Mouse (Mus musculus) yolk sac, embryonic 10.5 days (tissue): Measurements from ENCODE around the gene Ces1d.
"Not testable (repeated sequence)": the region's sequence is repeated elsewhere in the genome, so short reads cannot be mapped to it uniquely, and the experiment has no call there.

Experiments
- DNase-seq: peaks from one replicate; pipeline ENCODE4 v3.0.0-alpha.2; 2017; ENCODE audit warnings: low spot score

Ces1d gene

GRCm38 (mm10) chr8:93197685-93198525 lies at the start of gene Ces1d:
Ces1d (minus strand) TSS chr8:93197838.
- DNase-seq, result no peak

DNA sequence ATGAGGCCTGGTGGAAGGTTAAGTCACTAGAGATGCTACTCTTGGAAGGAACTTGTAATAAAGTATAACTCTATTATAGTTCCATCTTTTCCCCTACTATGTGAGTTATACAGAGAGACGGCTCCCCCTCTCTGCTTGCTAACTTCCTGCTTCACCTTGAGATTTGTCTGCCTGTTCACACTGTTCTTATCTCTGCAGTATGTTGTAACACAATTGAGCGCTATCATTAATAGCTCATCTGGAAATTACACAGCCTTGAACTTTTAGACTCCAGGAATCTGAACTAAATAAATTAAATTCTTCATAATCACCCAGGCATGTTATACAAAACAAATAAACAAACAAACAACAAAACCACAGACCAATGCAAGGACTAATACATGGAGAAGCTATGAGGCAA lies 48.4 kb upstream of the Ces1d start:
- no peak for DNase-seq

GRCm38 (mm10) chr8:93239884-93240283 lies 42.2 kb upstream of the Ces1d start:
- no peak for DNase-seq

DNA sequence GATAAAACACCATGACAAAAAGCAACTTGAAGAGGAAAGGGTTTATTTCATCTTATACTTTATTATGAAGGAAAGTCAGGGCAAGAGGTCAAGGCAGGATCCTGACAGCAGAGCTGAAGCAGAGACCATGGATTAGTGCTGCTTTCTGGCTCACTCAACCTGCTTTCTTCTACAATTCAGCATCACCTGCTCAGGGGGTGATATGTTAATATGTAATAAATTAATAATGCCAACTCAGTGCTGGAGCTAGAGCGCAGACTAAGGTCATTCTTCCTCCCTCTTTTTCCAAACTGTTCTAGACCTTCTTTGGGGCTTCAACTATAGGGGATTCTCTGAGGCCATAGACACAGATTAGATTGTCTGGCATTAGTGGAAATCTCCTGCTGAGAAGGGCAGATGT lies 38.0 kb upstream of the Ces1d start:
- no peak for DNase-seq

DNA sequence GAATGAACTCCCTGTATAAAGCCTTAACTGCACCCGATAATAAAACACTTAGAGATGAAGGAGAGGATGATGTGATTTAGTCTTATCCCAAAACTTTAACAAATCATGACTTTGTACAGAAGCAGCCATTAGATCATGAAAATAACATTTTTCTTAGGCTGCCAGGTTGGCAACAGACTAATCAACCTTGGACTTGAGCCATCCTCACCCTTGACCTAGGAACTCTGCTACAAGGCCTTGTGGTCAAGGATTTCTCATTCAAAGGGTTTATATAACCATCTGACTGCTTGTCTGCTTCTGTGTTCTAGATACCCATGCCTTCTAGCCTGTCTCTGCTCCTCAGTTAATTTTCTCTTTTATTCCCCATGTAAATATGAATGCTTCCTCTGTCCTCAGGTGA lies 37.1 kb upstream of the Ces1d start:
- DNase-seq, result no peak

DNA sequence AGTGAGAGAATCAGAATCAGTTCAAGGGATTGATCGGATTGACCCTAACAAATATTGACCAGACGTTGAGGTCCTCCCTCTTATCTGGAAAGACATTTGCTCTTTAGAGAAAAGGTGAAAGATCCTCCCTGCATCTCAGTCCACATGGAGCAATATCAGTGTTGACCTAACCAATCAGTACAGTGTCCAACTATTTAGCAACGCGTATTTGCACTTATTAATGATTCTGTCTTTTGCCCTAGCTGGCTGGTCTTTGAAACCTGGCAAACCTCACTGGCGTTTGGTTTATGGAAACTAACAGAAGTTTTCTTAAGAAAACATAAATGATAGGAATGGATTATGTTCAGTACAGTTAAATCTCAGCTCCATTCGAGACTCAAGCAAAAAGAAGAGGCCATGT lies 36.4 kb upstream of the Ces1d start:
- no peak for DNase-seq

DNA sequence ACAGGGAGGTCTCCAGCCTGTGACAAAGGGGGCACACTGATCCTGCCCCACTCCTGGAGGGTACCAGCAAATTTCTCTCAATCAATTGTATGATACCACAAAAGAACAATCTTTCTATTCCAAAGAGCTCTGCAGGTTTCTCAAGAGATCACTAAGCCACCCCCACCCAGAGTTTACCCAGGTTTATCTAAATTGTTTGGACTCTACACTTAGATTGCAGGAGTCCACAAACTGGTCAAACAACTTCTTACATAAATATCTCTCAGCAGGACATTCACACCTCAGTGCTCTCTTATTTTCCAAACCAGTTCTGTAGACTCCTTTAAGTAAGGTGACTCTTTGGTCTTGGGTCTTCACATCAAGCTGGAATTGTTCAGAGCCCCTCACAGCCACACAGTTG lies 31.8 kb upstream of the Ces1d start, which contains the start of gene Ces1e:
Gene Ces1e (minus strand): TSS at position 174 of the 400 bp plus-strand sequence.
- DNase-seq, result peak; percentile 18

- DNase-seq, result peak; percentile 30
Measured at GRCm38 (mm10) chr8:93228673-93229370, 31.2 kb upstream of the Ces1d start.

DNA sequence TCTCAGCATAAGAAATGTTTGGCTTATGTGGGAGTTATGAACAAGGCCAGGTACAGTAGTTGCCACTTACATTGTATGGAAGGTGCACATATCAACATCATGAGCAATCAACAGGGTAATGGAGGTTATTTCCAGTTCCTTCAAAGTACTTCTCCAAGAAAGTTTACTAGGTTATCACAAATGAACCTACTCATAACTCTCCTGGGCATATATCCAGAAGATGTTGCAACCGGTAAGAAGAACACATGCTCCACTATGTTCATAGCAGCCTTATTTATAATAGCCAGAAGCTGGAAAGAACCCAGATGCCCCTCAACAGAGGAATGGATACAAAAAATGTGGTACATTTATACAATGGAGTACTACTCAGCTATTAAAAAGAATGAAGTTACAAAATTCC lies 28.8 kb upstream of the Ces1d start:
- DNase-seq, result not testable (repeated sequence)

DNA sequence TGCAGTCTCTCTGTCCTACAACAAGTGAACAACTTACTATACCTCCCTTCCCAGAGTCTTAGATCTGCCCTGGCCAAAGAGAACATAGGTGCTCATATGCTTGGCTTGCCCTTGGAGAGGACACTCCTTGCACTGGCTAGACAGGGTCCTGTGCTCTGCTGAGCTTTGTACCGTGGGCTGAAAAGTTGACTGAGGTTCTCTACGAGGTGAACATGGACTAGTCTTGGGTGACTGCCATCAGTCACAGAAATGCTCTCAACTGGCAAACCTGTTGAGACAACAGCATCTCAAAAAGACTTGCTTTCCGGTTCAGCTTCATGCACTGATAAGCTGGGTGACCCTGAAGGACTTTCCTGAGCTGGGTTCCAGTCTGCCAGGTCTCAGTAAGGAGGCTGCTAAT lies 24.3 kb upstream of the Ces1d start:
- no peak for DNase-seq

GRCm38 (mm10) chr8:93217867-93218266 lies 20.2 kb upstream of the Ces1d start:
- no peak for DNase-seq

GRCm38 (mm10) chr8:93217375-93217774 lies 19.7 kb upstream of the Ces1d start:
- DNase-seq, result no peak

DNA sequence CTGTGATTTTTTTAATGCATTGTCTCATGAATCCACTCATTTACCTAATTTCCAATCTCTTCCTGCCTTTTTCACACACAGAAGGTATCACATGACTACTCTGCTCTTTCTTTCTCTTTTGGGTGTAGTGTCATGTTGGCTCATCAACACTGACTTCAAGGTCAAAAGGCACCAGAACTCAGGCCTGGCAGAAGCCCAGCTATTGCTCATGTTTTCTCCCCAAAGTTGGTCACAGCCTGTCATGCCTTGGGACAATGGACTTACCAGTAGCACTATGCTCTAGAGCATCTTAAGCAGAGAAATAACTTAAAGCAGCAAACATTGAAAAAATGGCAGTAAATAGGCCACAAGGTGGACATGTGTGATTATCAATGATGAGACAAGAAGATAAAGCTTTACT lies 13.5 kb upstream of the Ces1d start:
- no peak for DNase-seq

- DNase-seq, result not testable (repeated sequence)
Measured at GRCm38 (mm10) chr8:93199146-93199545, 1.5 kb upstream of the Ces1d start.

GRCm38 (mm10) chr8:93196436-93196835 lies 1.2 kb downstream of the Ces1d start:
- no peak for DNase-seq

DNA sequence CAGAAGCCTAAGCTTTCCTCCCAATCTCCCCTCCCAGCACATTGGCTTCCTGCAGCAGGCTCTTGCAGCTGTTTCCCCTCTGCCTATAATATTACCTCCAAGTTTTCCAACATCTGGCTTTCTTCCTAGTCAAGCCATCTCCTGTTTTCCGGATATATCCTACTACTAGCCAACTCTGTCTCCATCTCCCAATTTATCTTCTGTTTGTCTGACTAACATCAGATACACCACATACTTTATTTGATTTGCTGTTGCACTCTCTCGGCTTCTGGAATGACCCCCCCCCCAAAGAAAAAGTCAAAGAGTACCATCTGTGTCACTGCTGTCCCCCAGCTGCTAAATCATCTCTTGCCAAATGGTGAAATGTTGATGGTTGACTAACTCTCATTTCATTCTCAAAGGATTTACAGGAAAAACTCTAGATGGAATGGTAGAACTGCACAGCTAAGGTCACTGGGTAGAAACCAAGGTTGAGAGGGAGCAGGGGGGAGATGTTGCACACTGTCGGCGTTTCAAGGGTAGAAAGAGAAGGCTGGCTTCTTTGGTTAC lies 17.0 kb downstream of the Ces1d start:
- no peak for DNase-seq

GRCm38 (mm10) chr8:93176593-93176992 lies 21.0 kb downstream of the Ces1d start:
- no peak for DNase-seq

GRCm38 (mm10) chr8:93174554-93174953 lies 23.1 kb downstream of the Ces1d start:
- DNase-seq, result no peak

DNA sequence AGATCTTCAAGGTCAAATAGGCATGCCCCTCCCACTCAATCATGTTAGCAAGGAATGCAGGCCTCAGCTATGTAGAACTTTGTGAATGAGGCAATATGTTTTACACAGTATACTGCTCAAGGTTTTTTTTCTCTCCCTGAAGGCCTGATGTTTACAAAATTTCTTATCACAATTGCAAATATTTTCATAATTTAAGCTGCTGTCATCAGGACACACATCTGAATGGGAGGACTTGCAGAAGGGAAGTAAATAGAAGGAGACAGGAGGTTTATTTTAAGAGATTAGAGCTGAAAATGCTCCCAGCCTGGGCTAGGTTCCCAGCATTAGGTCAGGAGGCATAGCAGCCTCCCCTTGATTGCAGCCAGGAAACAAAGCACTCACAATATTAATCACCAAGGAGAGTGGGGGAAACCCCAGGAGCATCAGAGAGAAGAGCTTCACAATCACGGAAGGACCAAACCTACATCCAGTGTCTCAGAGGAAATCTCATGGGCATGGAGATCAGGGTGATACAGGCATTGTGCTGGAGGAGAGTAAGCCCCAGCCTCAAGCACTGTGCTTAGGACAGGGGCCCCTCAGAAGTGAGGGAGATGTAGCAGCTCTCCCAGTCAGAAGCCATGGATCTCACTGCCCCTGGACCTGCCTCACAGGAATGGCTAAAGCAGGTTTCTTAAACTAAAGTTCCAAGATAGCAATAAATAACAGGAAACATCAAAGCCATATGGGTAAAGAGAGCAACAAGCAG lies 25.6 kb downstream of the Ces1d start:
- DNase-seq, result peak; percentile 1

- no peak for DNase-seq
Measured at GRCm38 (mm10) chr8:93163363-93163762, 34.3 kb downstream of the Ces1d start.

DNA sequence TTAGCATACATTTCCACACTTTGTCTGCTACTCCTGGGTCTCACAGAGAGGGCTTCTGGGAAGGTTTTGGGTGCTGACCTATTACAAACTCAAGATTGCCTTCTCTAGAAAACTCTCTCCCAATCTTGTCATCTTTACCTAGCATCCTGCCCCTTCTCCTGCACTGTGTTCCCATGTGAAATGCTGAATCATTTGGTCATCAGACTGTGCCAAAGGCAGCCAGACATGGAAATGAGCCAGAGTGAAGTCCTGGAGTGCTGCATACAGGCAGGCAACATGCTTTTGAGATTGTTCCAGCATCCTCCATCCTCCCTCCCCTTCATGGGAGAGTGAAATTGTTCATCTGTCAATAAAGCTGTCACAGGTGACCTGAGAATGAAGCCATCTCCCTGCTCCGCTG lies 46.2 kb downstream of the Ces1d start:
- no peak for DNase-seq

DNA sequence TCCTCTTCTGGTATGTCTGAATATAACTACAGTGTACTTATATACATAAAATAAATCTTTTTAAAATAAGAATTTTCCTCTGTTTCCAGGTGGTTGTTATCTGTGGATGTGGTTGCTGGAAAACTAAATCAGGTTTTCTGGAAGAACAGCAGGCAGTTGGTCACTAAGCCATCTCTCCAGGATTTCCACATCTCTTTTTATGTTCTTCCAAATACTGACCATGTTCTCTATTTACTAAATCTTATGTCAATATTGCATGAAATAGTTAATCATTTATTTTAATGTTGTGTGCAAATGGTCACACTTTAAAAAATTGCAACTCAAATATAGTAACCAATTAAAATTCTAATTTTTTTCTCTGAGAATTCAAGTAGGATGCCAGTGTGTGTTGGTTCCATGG lies 50.3 kb downstream of the Ces1d start:
- no peak for DNase-seq
